Mouse (Mus musculus) testis, postnatal 14 days (tissue): ENCODE measurements around the gene Hmgb1.

Experiments used
- DNase-seq: peaks from one replicate; pipeline ENCODE4 v3.0.0; 2021; ENCODE audit warnings: low spot score

Gene Hmgb1

GRCm38 (mm10) chr5:149101869-149102268 lies 82.4 kb downstream of the Hmgb1 start:
- no peak for DNase-seq

GRCm38 (mm10) chr5:149100091-149100490 lies 84.2 kb downstream of the Hmgb1 start:
- no peak for DNase-seq

- DNase-seq, result no peak
These were observed 85.3 kb downstream of the Hmgb1 start for GRCm38 (mm10) chr5:149099009-149099408.

- no peak for DNase-seq
These were observed 86.4 kb downstream of the Hmgb1 start for GRCm38 (mm10) chr5:149097841-149098240.

GRCm38 (mm10) chr5:149096284-149096683 lies 88.0 kb downstream of the Hmgb1 start:
- DNase-seq, result no peak

- no peak for DNase-seq
These were observed 91.4 kb downstream of the Hmgb1 start for GRCm38 (mm10) chr5:149092926-149093325.

- no peak for DNase-seq
These were observed 91.8 kb downstream of the Hmgb1 start for GRCm38 (mm10) chr5:149092526-149092925.

- no peak for DNase-seq
These were observed 93.0 kb downstream of the Hmgb1 start for GRCm38 (mm10) chr5:149091256-149091655.

- no peak for DNase-seq
These were observed 94.4 kb downstream of the Hmgb1 start for GRCm38 (mm10) chr5:149089860-149090259.

- DNase-seq, result no peak
These were observed 94.8 kb downstream of the Hmgb1 start for GRCm38 (mm10) chr5:149089456-149089855.

- DNase-seq, result no peak
These were observed 95.4 kb downstream of the Hmgb1 start for GRCm38 (mm10) chr5:149088891-149089290.

- DNase-seq, result no peak
These were observed 96.1 kb downstream of the Hmgb1 start for GRCm38 (mm10) chr5:149088149-149088548.

- no peak for DNase-seq
These were observed 97.7 kb downstream of the Hmgb1 start for GRCm38 (mm10) chr5:149086382-149087244.

- DNase-seq, result no peak
These were observed 103.8 kb downstream of the Hmgb1 start for GRCm38 (mm10) chr5:149080466-149080865.

- no peak for DNase-seq
These were observed 104.5 kb downstream of the Hmgb1 start for GRCm38 (mm10) chr5:149079758-149080150.

GRCm38 (mm10) chr5:149079018-149079757 lies 105.1 kb downstream of the Hmgb1 start:
- DNase-seq, result no peak

GRCm38 (mm10) chr5:149077136-149077535 lies 107.2 kb downstream of the Hmgb1 start:
- no peak for DNase-seq

- no peak for DNase-seq
These were observed 112.7 kb downstream of the Hmgb1 start for GRCm38 (mm10) chr5:149071546-149071945.

- DNase-seq, result no peak
These were observed 115.5 kb downstream of the Hmgb1 start for GRCm38 (mm10) chr5:149068745-149069144.

- no peak for DNase-seq
These were observed 116.0 kb downstream of the Hmgb1 start for GRCm38 (mm10) chr5:149068247-149068740.

GRCm38 (mm10) chr5:149067501-149067961 lies 116.8 kb downstream of the Hmgb1 start:
- no peak for DNase-seq

GRCm38 (mm10) chr5:149062833-149063232 lies 121.5 kb downstream of the Hmgb1 start:
- no peak for DNase-seq
